Mouse (Mus musculus): ENCODE data around the gene Arid1b. TPM values are rescaled to one million over a fixed set of nuclear protein-coding genes. Genes with fewer than 3 reads are reported as not detected.

The Arid1b gene
- polyA plus RNA-seq, 1 experiment, result 2.6 TPM

- Histone ChIP-seq H3K27me3 (ENCODE audit: control insufficient read depth) (no peaks in the 10 kb centered on the region), H3K4me1 (ENCODE audit: control insufficient read depth) (peaks cover 31% of the 10 kb centered on the region), H3K9me3 (ENCODE audit: control insufficient read depth, low read length) (no peaks in the 10 kb centered on the region), H3K4me3 (replicated peaks) (no peak overlapping the region), H3K36me3 (ENCODE audit: control insufficient read depth) (no peaks in the 10 kb centered on the region; the same call in 1 of the 2 replicates)
- TF ChIP-seq TAL1 (IDR thresholded peaks at IDR 0.05; ENCODE audit: low read length) (no peak), GATA1 (IDR thresholded peaks at IDR 0.05; ENCODE audit: low read length) (no peak)
Measured at GRCm38 (mm10) chr17:5063471-5064176, 69.5 kb downstream of the Arid1b start.

- Histone ChIP-seq H3K36me3 (ENCODE audit: control insufficient read depth) (no peaks in the 10 kb centered on the region; the same call in 1 of the 2 replicates), H3K9me3 (ENCODE audit: control insufficient read depth, low read length) (no peaks in the 10 kb centered on the region)
- TF ChIP-seq TAL1 (IDR thresholded peaks at IDR 0.05; ENCODE audit: low read length) (no peak), GATA1 (IDR thresholded peaks at IDR 0.05; ENCODE audit: low read length) (no peak)
Measured at GRCm38 (mm10) chr17:5064777-5065176, 70.6 kb downstream of the Arid1b start.

GRCm38 (mm10) chr17:5065270-5065669 lies 71.1 kb downstream of the Arid1b start:
- no peaks in the 10 kb centered on the region for H3K27me3 ChIP-seq (ENCODE audit: control insufficient read depth)
- TF ChIP-seq TAL1 (IDR thresholded peaks at IDR 0.05; ENCODE audit: low read length) (no peak), GATA1 (IDR thresholded peaks at IDR 0.05; ENCODE audit: low read length) (no peak)
- H3K4me1 ChIP-seq (ENCODE audit: control insufficient read depth), result peaks cover 34% of the 10 kb centered on the region
- H3K4me3 ChIP-seq (replicated peaks), result no peak overlapping the region
- no peaks in the 10 kb centered on the region for H3K9me3 ChIP-seq (ENCODE audit: control insufficient read depth, low read length)
- H3K36me3 ChIP-seq (ENCODE audit: control insufficient read depth), result no peaks in the 10 kb centered on the region; the same call in 1 of the 2 replicates

More at GRCm38 (mm10) chr17:5064777-5065176, 70.6 kb downstream of the Arid1b start:
- no peak overlapping the region for H3K4me3 ChIP-seq (replicated peaks)
- H3K4me1 ChIP-seq (ENCODE audit: control insufficient read depth), result peaks cover 32% of the 10 kb centered on the region
- H3K27me3 ChIP-seq (ENCODE audit: control insufficient read depth), result no peaks in the 10 kb centered on the region

GRCm38 (mm10) chr17:5066835-5067234 lies 72.7 kb downstream of the Arid1b start:
- Histone ChIP-seq H3K9me3 (ENCODE audit: control insufficient read depth, low read length) (no peaks in the 10 kb centered on the region), H3K27me3 (ENCODE audit: control insufficient read depth) (no peaks in the 10 kb centered on the region), H3K36me3 (ENCODE audit: control insufficient read depth) (peaks cover 8% of the 10 kb centered on the region), H3K4me3 (replicated peaks) (no peak overlapping the region), H3K4me1 (ENCODE audit: control insufficient read depth) (peaks cover 48% of the 10 kb centered on the region)
- no peak for TF ChIP-seq GATA1 (IDR thresholded peaks at IDR 0.05; ENCODE audit: low read length)

GRCm38 (mm10) chr17:5067264-5067663 lies 73.1 kb downstream of the Arid1b start:
- H3K9me3 ChIP-seq (ENCODE audit: control insufficient read depth, low read length), result no peaks in the 10 kb centered on the region
- no peak for TF ChIP-seq GATA1 (IDR thresholded peaks at IDR 0.05; ENCODE audit: low read length)
- TF ChIP-seq TAL1 (IDR thresholded peaks at IDR 0.05; ENCODE audit: low read length), result no peak
- H3K4me3 ChIP-seq (replicated peaks), result no peak overlapping the region
- no peaks in the 10 kb centered on the region for H3K27me3 ChIP-seq (ENCODE audit: control insufficient read depth)
- H3K4me1 ChIP-seq (ENCODE audit: control insufficient read depth), result peaks cover 50% of the 10 kb centered on the region
- H3K36me3 ChIP-seq (ENCODE audit: control insufficient read depth), result peaks cover 10% of the 10 kb centered on the region

GRCm38 (mm10) chr17:5070399-5070798 lies 76.3 kb downstream of the Arid1b start:
- H3K9me3 ChIP-seq (ENCODE audit: control insufficient read depth, low read length), result no peaks in the 10 kb centered on the region
- H3K4me1 ChIP-seq (ENCODE audit: control insufficient read depth), result peaks cover 53% of the 10 kb centered on the region
- no peaks in the 10 kb centered on the region for H3K27me3 ChIP-seq (ENCODE audit: control insufficient read depth)
- no peak overlapping the region for H3K4me3 ChIP-seq (replicated peaks)
- peaks cover 16% of the 10 kb centered on the region for H3K36me3 ChIP-seq (ENCODE audit: control insufficient read depth)
- TF ChIP-seq GATA1 (IDR thresholded peaks at IDR 0.05; ENCODE audit: low read length), result no peak
- no peak for TF ChIP-seq TAL1 (IDR thresholded peaks at IDR 0.05; ENCODE audit: low read length)

GRCm38 (mm10) chr17:5072539-5072938 lies 78.4 kb downstream of the Arid1b start:
- no peaks in the 10 kb centered on the region for H3K9me3 ChIP-seq (ENCODE audit: control insufficient read depth, low read length)
- H3K27me3 ChIP-seq (ENCODE audit: control insufficient read depth), result no peaks in the 10 kb centered on the region
- peaks cover 48% of the 10 kb centered on the region for H3K4me1 ChIP-seq (ENCODE audit: control insufficient read depth)

GRCm38 (mm10) chr17:5074752-5075506 lies 80.8 kb downstream of the Arid1b start:
- peaks cover 33% of the 10 kb centered on the region for H3K4me1 ChIP-seq (ENCODE audit: control insufficient read depth)
- H3K36me3 ChIP-seq (ENCODE audit: control insufficient read depth), result peaks cover 16% of the 10 kb centered on the region
- no peak for TF ChIP-seq GATA1 (IDR thresholded peaks at IDR 0.05; ENCODE audit: low read length)
- TF ChIP-seq TAL1 (IDR thresholded peaks at IDR 0.05; ENCODE audit: low read length), result no peak
- no peaks in the 10 kb centered on the region for H3K27me3 ChIP-seq (ENCODE audit: control insufficient read depth)
- H3K4me3 ChIP-seq (replicated peaks), result no peak overlapping the region
- H3K9me3 ChIP-seq (ENCODE audit: control insufficient read depth, low read length), result no peaks in the 10 kb centered on the region

More at GRCm38 (mm10) chr17:5072539-5072938, 78.4 kb downstream of the Arid1b start:
- no peak for TF ChIP-seq GATA1 (IDR thresholded peaks at IDR 0.05; ENCODE audit: low read length)
- no peak for TF ChIP-seq TAL1 (IDR thresholded peaks at IDR 0.05; ENCODE audit: low read length)
- H3K4me3 ChIP-seq (replicated peaks), result no peak overlapping the region
- peaks cover 16% of the 10 kb centered on the region for H3K36me3 ChIP-seq (ENCODE audit: control insufficient read depth)

GRCm38 (mm10) chr17:5077996-5078395 lies 83.9 kb downstream of the Arid1b start:
- peaks cover 30% of the 10 kb centered on the region for H3K4me1 ChIP-seq (ENCODE audit: control insufficient read depth)
- H3K36me3 ChIP-seq (ENCODE audit: control insufficient read depth), result peaks cover 9% of the 10 kb centered on the region
- H3K9me3 ChIP-seq (ENCODE audit: control insufficient read depth, low read length), result no peaks in the 10 kb centered on the region
- H3K27me3 ChIP-seq (ENCODE audit: control insufficient read depth), result no peaks in the 10 kb centered on the region
- TF ChIP-seq TAL1 (IDR thresholded peaks at IDR 0.05; ENCODE audit: low read length), result no peak
- TF ChIP-seq GATA1 (IDR thresholded peaks at IDR 0.05; ENCODE audit: low read length), result no peak
- no peak overlapping the region for H3K4me3 ChIP-seq (replicated peaks)
